Mouse (Mus musculus) testis, adult 2 months (tissue): ENCODE data around the gene Ttyh3. TPM values are rescaled to one million over a fixed set of nuclear protein-coding genes. Genes with fewer than 3 reads are reported as not detected.

Experiments
- H3K27ac ChIP-seq: fragments of 200-500 bp; 2 replicates; pipeline ENCODE4 v1.5.1; 2012; ENCODE audit warnings: low read depth, low read length; ENCODE audit not compliant: control insufficient read depth, insufficient read depth
- H3K27me3 ChIP-seq: fragments of 200-500 bp; 2 replicates; pipeline ENCODE4 v1.6.1; 2012; ENCODE audit warnings: mild to moderate bottlenecking, low read length, moderate library complexity; ENCODE audit not compliant: control insufficient read depth, insufficient read depth
- H3K36me3 ChIP-seq: fragments of 200-500 bp; 2 replicates; pipeline ENCODE4 v1.6.1; 2012; ENCODE audit warnings: mild to moderate bottlenecking, low read length; ENCODE audit not compliant: control insufficient read depth, insufficient read depth
- H3K4me1 ChIP-seq: fragments of 200-500 bp; 2 replicates; pipeline ENCODE4 v1.6.1; 2012; ENCODE audit warnings: low read length; ENCODE audit not compliant: control insufficient read depth, insufficient read depth
- H3K4me3 ChIP-seq: fragments of 200-500 bp; 2 replicates; pipeline ENCODE4 v1.5.1; 2012; ENCODE audit warnings: low read depth, mild to moderate bottlenecking, low read length, moderate library complexity, mixed read lengths; ENCODE audit not compliant: control insufficient read depth
- CTCF ChIP-seq: fragments of 200-500 bp; IDR thresholded peaks from 2 replicates; pipeline ENCODE4 v1.5.1; 2012; ENCODE audit warnings: low read depth, mild to moderate bottlenecking, inconsistent platforms, low read length, moderate library complexity; ENCODE audit not compliant: control insufficient read depth, insufficient read depth, insufficient replicate concordance
- POLR2A ChIP-seq: fragments of 200-500 bp; IDR thresholded peaks from 2 replicates; pipeline ENCODE4 v1.6.1; 2012; ENCODE audit warnings: low read depth, mild to moderate bottlenecking, inconsistent platforms, low read length, moderate library complexity; ENCODE audit not compliant: control insufficient read depth
- polyA plus RNA-seq: library from polyadenylated mRNA; depleted of rRNA; stranded (reverse); fragments of >200 nt; gene quantifications from 2 replicates; pipeline ENCODE4 v1.2.3, GENCODE M21; 2012

Gene Ttyh3
- polyA plus RNA-seq, 1 experiment: 16.2 TPM

DNA sequence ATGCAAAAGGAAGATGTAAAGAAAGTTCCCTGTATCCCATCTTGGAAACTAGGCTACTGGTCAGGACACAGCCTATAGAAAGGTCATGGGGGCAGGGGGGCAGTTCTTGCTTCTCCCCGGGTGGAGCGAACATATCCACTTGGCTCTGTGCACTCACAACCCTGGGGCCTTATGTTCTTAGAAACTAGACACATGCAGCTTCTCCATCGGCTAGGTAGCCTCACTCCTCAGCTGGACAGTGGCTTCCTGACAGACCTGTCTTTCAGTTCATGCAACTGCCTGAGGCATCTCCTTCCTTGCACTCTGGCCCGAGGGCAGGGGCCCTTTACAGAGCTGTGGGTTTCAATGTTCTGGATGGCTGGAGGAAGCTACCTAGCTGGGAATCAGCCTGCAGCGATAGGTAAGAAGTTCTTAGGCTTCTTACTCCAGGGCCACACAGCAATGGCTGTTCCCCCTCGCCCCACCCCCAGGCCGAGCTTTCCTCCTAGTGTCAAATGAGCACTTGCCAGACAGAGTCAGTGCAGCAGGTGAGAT, 1.1 kb upstream of the Ttyh3 start:
- H3K27ac ChIP-seq: no peak overlapping the region
- H3K27me3 ChIP-seq: no peaks in the 10 kb centered on the region
- H3K4me3 ChIP-seq: peak overlapping the region; percentile 92
- TF ChIP-seq CTCF (no peak), POLR2A (no peak)
- no peaks in the 10 kb centered on the region for H3K36me3 ChIP-seq
- peaks cover 22% of the 10 kb centered on the region for H3K4me1 ChIP-seq

DNA sequence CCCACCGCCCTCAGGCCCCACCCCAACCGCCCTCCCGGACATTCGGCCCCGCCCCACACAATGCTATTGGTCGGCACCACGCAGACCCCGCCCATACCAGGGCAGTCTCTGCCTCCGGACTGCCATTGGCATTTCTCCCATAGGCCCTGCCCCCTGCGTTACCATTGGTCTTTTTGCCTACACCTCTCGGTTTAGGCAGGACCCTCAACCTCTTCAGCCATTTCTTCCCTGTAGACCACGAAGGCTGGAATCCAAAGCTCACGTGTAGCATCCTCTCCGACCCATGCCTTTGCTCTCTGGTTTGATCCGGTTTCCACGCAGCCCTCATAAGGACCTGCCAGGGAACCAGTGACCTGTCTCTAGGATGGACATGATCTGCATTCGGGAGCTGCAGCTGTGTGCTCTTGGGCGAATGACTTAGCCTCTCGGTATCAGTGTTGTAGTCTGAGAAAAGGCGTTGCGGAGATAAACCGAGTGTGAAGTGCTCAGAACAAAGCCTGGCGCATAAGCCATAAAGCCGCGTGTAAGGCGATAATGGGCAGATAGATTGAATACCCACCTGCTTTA, 353 bp upstream of the Ttyh3 start:
- Histone ChIP-seq H3K4me1 (peaks cover 20% of the 10 kb centered on the region), H3K4me3 (peak overlapping the region; percentile 92), H3K36me3 (no peaks in the 10 kb centered on the region), H3K27me3 (no peaks in the 10 kb centered on the region), H3K27ac (peak overlapping the region; percentile 88)
- TF ChIP-seq POLR2A (peak; percentile 74; the same call in 1 of the 2 replicates), CTCF (no peak)

DNA sequence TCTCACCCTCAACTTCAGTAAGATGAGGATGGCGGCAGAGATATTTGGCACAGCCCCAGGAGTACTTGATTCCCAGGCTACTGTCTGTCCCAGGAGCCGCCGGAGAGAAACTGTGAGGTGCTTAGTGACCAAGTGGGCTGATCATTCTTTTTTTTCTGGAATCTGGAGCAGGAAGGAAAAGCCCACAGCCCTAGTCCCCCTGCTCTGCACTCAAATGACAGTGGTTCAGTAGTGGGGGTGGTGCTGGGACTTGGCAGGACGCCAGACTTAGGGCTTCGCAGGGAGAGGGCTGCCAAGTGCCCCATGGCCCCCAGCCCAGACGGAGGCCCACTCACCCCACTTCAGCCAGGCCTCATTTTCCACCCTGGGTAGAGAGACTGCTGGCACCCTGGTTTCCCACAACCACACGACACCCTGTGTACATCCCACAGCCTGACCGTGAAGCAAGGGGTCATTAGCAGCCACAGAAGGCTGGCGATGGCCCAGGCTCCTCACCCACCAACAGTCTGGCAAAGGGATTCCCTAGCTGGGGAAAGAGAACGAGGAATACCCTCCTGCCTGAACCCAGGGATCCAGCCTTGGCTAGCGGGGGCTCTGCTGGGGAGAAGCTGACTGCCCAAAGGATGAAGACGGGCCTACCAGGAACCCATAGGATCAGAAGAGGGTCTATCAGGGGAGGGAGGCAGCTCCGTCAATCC, 861 bp downstream of the Ttyh3 start:
- H3K27me3 ChIP-seq: no peaks in the 10 kb centered on the region
- H3K27ac ChIP-seq: no peak overlapping the region
- TF ChIP-seq CTCF: no peak
- TF ChIP-seq POLR2A: no peak
- H3K4me3 ChIP-seq: peak overlapping the region; percentile 87
- H3K36me3 ChIP-seq: no peaks in the 10 kb centered on the region
- peaks cover 20% of the 10 kb centered on the region for H3K4me1 ChIP-seq

DNA sequence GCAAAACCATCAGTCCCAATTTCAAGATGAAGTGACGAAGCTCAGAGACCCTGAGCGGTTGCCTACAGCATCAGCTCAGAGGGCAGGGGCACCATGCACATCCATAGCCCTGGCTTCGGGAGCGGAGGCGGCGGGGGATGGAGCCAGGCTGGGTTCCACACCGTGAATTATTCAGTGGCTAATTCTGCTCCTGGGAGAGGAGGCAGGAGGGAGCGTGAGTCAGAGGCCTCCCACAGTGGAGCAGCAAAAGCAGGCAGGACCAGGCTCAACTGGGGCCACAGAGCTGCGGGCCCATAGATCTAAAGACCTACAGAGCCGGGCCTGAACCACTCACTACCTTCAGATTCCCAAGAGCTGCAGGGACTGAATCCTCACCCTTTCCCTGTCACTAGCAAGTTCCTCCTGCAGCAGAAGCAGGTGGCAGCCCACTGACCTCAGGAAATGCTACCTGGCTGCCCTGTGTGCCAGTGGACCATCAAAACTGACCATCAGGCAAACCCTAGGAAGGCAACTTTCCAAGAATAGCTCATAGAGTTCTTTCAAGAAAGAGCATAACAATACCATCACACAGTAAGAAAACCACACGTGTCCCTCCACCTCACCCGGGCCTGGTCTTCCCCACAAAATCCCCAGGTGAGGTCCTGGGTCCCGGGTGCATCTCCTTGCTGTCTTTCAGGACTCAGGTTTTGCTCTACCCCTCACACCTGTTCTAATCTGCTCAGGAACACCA, 1.6 kb downstream of the Ttyh3 start:
- TF ChIP-seq POLR2A (no peak), CTCF (no peak)
- Histone ChIP-seq H3K4me3 (no peak overlapping the region), H3K4me1 (peaks cover 20% of the 10 kb centered on the region)

DNA sequence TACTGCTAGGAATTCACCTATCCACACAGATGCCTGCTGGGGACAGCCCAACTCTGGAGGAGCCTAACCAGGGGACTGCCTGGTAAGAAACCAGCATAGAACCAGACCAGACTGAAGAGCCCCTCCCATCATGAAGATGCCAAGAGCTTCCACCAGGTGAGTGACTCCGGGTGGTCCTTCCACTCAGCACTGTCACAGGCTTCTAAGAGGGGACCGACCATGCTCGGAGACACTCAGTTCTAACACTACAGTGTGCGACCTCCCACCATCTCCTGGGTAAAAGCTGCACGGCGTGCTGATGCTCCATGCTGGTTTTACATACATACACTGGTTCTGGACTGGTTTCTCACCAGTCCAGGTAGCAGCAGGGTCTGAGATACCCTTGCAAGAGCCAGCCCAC, 2.7 kb downstream of the Ttyh3 start:
- H3K36me3 ChIP-seq: no peaks in the 10 kb centered on the region

More for the DNA sequence above, 1.6 kb downstream of the Ttyh3 start:
- H3K36me3 ChIP-seq: no peaks in the 10 kb centered on the region
- H3K27ac ChIP-seq: no peak overlapping the region
- H3K27me3 ChIP-seq: no peaks in the 10 kb centered on the region

DNA sequence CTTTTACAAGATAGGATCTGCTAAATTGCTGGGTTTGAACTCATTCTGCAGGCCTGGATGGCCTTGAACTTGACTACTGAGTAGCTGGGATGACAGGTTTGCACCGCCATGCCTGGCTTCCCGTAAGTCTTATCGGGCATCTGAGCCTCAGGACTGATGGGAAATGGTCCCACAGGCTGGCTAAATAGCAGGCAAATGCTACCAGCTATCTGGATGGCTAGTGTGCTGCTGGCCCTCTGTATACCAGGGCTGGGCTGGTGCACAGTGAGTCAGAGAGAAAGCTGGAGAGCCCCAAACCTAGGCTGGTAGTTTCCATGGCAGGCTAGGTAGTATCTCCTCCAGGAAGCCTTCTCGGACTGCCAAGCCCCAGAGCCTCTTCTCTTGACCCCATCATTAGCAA, 3.4 kb downstream of the Ttyh3 start:
- H3K4me1 ChIP-seq: peaks cover 20% of the 10 kb centered on the region
- TF ChIP-seq POLR2A (no peak), CTCF (no peak)
- no peaks in the 10 kb centered on the region for H3K36me3 ChIP-seq
- H3K4me3 ChIP-seq: no peak overlapping the region
- H3K27me3 ChIP-seq: no peaks in the 10 kb centered on the region
- H3K27ac ChIP-seq: no peak overlapping the region

More for the DNA sequence above, 2.7 kb downstream of the Ttyh3 start:
- no peak for TF ChIP-seq POLR2A
- no peak for TF ChIP-seq CTCF
- no peak overlapping the region for H3K4me3 ChIP-seq
- H3K4me1 ChIP-seq: peaks cover 20% of the 10 kb centered on the region
- H3K27ac ChIP-seq: no peak overlapping the region
- H3K27me3 ChIP-seq: no peaks in the 10 kb centered on the region

DNA sequence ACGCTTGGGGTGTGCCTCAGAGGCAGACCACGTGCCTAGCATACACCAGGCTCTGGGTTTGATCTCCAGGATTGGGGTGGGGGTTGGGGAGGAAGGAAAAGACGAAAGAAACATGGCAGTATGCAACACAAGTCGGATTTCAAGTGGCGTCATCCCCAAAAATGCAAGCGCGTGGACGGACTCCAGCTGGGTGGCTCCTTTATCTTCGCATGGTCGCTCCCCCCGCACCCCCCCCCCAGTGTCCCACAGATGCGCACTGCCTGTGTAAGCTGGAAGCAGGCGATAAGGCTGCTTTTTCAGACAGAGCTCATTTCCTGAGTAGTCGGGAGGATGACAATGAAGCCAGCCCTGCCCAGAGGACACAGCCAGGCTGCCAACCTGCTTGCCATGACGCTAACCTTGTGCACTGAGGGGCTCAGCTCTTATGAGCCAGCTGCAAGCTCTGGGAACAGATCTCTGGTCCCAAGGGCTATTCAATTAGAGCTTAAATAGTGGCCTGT, 4.1 kb downstream of the Ttyh3 start:
- no peak for TF ChIP-seq CTCF
- no peak for TF ChIP-seq POLR2A
- H3K4me3 ChIP-seq: no peak overlapping the region
- H3K36me3 ChIP-seq: no peaks in the 10 kb centered on the region
- no peak overlapping the region for H3K27ac ChIP-seq
- peaks cover 20% of the 10 kb centered on the region for H3K4me1 ChIP-seq
- no peaks in the 10 kb centered on the region for H3K27me3 ChIP-seq
